Mouse (Mus musculus): ENCODE results near the gene Cdk20.

- TF ChIP-seq CTCF (IDR thresholded peaks at IDR 0.05) (no peak), POLR2A (IDR thresholded peaks at IDR 0.05; ENCODE audit: insufficient read depth, low read depth, low read length) (no peak)
Observed at GRCm38 (mm10) chr13:64421952-64422606, 10.0 kb upstream of the Cdk20 start.

Data from heart, adult 2 months (tissue).